Mouse (Mus musculus) forebrain, embryonic 10.5 days (tissue): ENCODE measurements around the gene Pkp1. TPM values are rescaled to one million over a fixed set of nuclear protein-coding genes. Genes with fewer than 3 reads are reported as not detected.

ENCODE experiments used
- DNase-seq: peaks from one replicate; pipeline ENCODE4 v3.0.0-alpha.2; 2017; ENCODE audit warnings: low spot score; ENCODE audit errors: extremely low spot score
- H3K27ac ChIP-seq: fragments of 300-500 bp; sonication (generic); 2 replicates; pipeline ENCODE4 v1.5.1; 2016; ENCODE audit warnings: mild to moderate bottlenecking
- H3K27me3 ChIP-seq: fragments of 300-500 bp; sonication (generic); 2 replicates; pipeline ENCODE4 v1.6.1; 2016; ENCODE audit warnings: mild to moderate bottlenecking; ENCODE audit not compliant: poor library complexity, severe bottlenecking
- H3K36me3 ChIP-seq: fragments of 300-500 bp; sonication (generic); replicated peaks from 2 replicates; pipeline ENCODE4 v1.6.1; 2016; ENCODE audit warnings: mild to moderate bottlenecking, moderate library complexity
- H3K4me1 ChIP-seq: fragments of 300-500 bp; sonication (generic); 2 replicates; pipeline ENCODE4 v1.6.1; 2016
- H3K4me3 ChIP-seq: fragments of 300-500 bp; sonication (generic); 2 replicates; pipeline ENCODE4 v1.5.1; 2016; ENCODE audit warnings: mild to moderate bottlenecking, moderate library complexity
- H3K9me3 ChIP-seq: fragments of 300-500 bp; sonication (generic); 2 replicates; pipeline ENCODE4 v1.6.1; 2016; ENCODE audit warnings: mild to moderate bottlenecking, moderate library complexity
- WGBS: fragments of 180-500 bp; shearing (Covaris S2); methylation state at CpG from one replicate; pipeline ENCODE4 v1.1.7; 2016; 5-methylcytosine and 5-hydroxymethylcytosine counted together
- polyA plus RNA-seq: library from polyadenylated mRNA; unstranded; fragments of >200 nt; fragmentation: Nextera tagmentation; extraction: Ambion mirVana; gene quantifications from 2 replicates; pipeline ENCODE4 v1.2.1, GENCODE M21; 2016

Pkp1 gene
- polyA plus RNA-seq, 1 experiment from 2014 or later: 0.07 TPM

GRCm38 (mm10) chr1:135821780-135822179, 97.2 kb downstream of the Pkp1 start:
- no peaks in the 10 kb centered on the region for H3K36me3 ChIP-seq
- H3K27me3 ChIP-seq: peaks cover 65% of the 10 kb centered on the region
- H3K27ac ChIP-seq: no peak overlapping the region
- H3K9me3 ChIP-seq: no peaks in the 10 kb centered on the region
- peaks cover 17% of the 10 kb centered on the region for H3K4me1 ChIP-seq
- 79% methylated on average over 7 of the region's 7 CpGs for WGBS
- DNase-seq: no peak
- no peak overlapping the region for H3K4me3 ChIP-seq

Other genes with a start within 250 kb of the Pkp1 start
- 41.9 and 42.0 TPM in 2 replicates for gene Csrp1, start 199.1 kb downstream of the Pkp1 start, polyA plus RNA-seq
- 20.2 and 21.4 TPM in 2 replicates for gene Phlda3, start 153.1 kb downstream of the Pkp1 start, polyA plus RNA-seq
- 0.55 and 1.3 TPM in 2 replicates for gene Tnni1, start 139.8 kb downstream of the Pkp1 start, polyA plus RNA-seq
- gene Lad1, start 100.6 kb downstream of the Pkp1 start, polyA plus RNA-seq: 3.1 and 3.7 TPM in 2 replicates
- gene Tnnt2, start 82.9 kb downstream of the Pkp1 start, polyA plus RNA-seq: 0.45 TPM in 1 of 2 replicates, not detected in the other
- gene Igfn1, start 87.1 kb upstream of the Pkp1 start, polyA plus RNA-seq: not detected in 2 replicates
- gene Tmem9, start 88.9 kb upstream of the Pkp1 start, polyA plus RNA-seq: 132 and 135 TPM in 2 replicates
- not detected in 2 replicates for gene Ascl5, start 131.6 kb upstream of the Pkp1 start, polyA plus RNA-seq
- gene Cacna1s, start 133.5 kb upstream of the Pkp1 start, polyA plus RNA-seq: 0.20 TPM in 1 of 2 replicates, not detected in the other
- gene Kif21b, start 212.2 kb upstream of the Pkp1 start, polyA plus RNA-seq: 5.8 and 8.8 TPM in 2 replicates